Mouse (Mus musculus) myocyte (in vitro differentiated cells): ENCODE data around the gene Neurog3.

Experiments used
- E2F4 ChIP-seq: IDR thresholded peaks from one replicate; pipeline ENCODE4 v1.6.1; 2011; ENCODE audit warnings: mild to moderate bottlenecking, control low read depth, moderate library complexity; ENCODE audit not compliant: insufficient read depth
- MAX ChIP-seq: IDR thresholded peaks from one replicate; pipeline ENCODE4 v1.6.1; 2011; ENCODE audit warnings: low read depth, mild to moderate bottlenecking, control low read depth
- MYOD1 ChIP-seq, 3 experiments: IDR thresholded peaks; one replicate each; pipeline ENCODE4 v1.6.1; 2011; ENCODE audit warnings: control low read depth in 2 of 3, low read depth in 2 of 3, mild to moderate bottlenecking in 2 of 3, moderate library complexity in 1 of 3; ENCODE audit not compliant: insufficient read length in 2 of 3, control insufficient read depth in 1 of 3
- MYOG ChIP-seq, 3 experiments: IDR thresholded peaks; one replicate each; pipeline ENCODE4 v1.6.1; 2011; ENCODE audit warnings: control low read depth in 2 of 3, low read depth in 2 of 3, mild to moderate bottlenecking in 2 of 3; ENCODE audit not compliant: insufficient read length in 2 of 3, control insufficient read depth in 1 of 3, insufficient read depth in 1 of 3
- POLR2A ChIP-seq: IDR thresholded peaks from one replicate; pipeline ENCODE4 v1.6.1; 2011; ENCODE audit warnings: low read depth, mild to moderate bottlenecking, control low read depth, moderate library complexity; ENCODE audit not compliant: insufficient read length
- POLR2AphosphoS2 ChIP-seq: IDR thresholded peaks from one replicate; pipeline ENCODE4 v1.6.1; 2011; ENCODE audit warnings: low read depth, control low read depth; ENCODE audit not compliant: insufficient read length
- REST ChIP-seq: IDR thresholded peaks from one replicate; pipeline ENCODE4 v1.6.1; 2011; ENCODE audit warnings: mild to moderate bottlenecking, control low read depth, moderate library complexity; ENCODE audit not compliant: insufficient read depth, insufficient read length
- TCF12 ChIP-seq: IDR thresholded peaks from one replicate; pipeline ENCODE4 v1.6.1; 2011; ENCODE audit warnings: mild to moderate bottlenecking, control low read depth; ENCODE audit not compliant: poor library complexity, insufficient read depth, severe bottlenecking
- USF1 ChIP-seq: IDR thresholded peaks from one replicate; pipeline ENCODE4 v1.6.1; 2011; ENCODE audit warnings: low read depth, mild to moderate bottlenecking, control low read depth, moderate library complexity

- TF ChIP-seq POLR2AphosphoS2 (no peak), POLR2A (no peak), MYOG (IDR thresholded peaks at IDR 0.05; ENCODE audit: control insufficient read depth in 1 of 3, insufficient read depth in 1 of 3, insufficient read length in 2 of 3, low read depth in 2 of 3) (no peak), REST (no peak), E2F4 (no peak), MAX (no peak), MYOD1 (IDR thresholded peaks at IDR 0.05; ENCODE audit: control insufficient read depth in 1 of 3, insufficient read length in 2 of 3, low read depth in 2 of 3) (no peak), TCF12 (no peak), USF1 (no peak)
Observed at GRCm38 (mm10) chr10:62101504-62102439, 31.1 kb upstream of the Neurog3 start.
